In the genomic region with DNA sequence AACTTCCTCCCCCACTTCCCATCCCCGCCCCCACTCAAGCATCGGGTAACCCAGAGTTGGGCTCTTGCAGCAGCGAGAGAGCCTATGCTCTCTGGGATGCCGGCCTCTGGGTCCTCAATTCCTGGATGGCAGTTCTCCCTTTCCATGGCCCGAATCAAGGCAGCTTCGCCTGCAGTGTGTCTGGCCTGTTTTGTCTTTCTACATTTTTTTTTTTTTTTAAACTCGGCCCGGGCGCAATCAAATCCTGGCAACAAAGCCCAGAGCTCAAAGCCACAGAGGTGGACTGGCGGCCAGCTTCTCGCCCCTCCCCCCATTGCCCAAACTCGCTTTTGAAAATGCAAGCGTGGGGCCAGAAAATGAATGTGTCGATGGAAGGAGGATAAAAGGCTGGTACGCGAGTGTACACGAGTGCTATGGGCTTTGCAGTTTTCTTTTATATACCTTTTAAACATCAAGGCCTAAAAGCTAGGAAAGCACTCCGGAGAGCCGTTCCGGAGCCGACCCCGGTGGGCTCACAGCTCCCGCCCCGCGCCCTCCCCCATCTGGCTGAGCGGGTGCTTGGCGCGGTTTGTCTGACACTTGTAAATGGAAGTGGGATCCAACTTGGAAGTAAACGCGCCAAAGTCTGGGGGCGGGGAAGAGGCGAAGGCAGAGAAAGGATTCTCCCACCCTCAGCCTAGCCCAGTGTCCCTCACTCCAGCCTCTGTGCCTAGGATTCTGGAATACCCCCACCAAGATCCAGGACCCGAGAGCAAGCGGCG, we compare ENCODE assay signal across 8 mouse cellular contexts. TPM values are rescaled to one million over a fixed set of nuclear protein-coding genes. Genes with fewer than 3 reads are reported as not detected.
DNase-seq lines count a peak whose midpoint lies in the region; ATAC-seq and TF ChIP-seq lines count a peak whose summit lies in the region.

No protein-coding gene starts in this region.

- DNase-seq in testis, postnatal 14 days (ENCODE audit: low spot score) = no peak
- peak; percentile 82 for DNase-seq in embryonic facial prominence, embryonic 10.5 days (ENCODE audit: low spot score)
- peak; percentile 41 for DNase-seq in layer of hippocampus, adult 9-11 months
- peak; percentile 73 for DNase-seq in right cerebral cortex, adult 18-20 months
- DNase-seq in spleen, adult 18-20 months = no peak

- no peaks in the 10 kb centered on the region for H3K36me3 ChIP-seq in testis, adult 2 months (ENCODE audit: control insufficient read depth, insufficient read depth, low read length)
- no peaks in the 10 kb centered on the region for H3K36me3 ChIP-seq in embryonic facial prominence, embryonic 10.5 days (replicated peaks)
- no peaks in the 10 kb centered on the region for H3K36me3 ChIP-seq in heart, embryonic 16.5 days (ENCODE audit: control insufficient read depth, insufficient read depth)
- H3K36me3 ChIP-seq in lung, embryonic 15.5 days = no peaks in the 10 kb centered on the region

- H3K27ac ChIP-seq in testis, adult 2 months (ENCODE audit: control insufficient read depth, insufficient read depth, low read depth, low read length) = no peak overlapping the region
- peak overlapping the region; percentile 90 for H3K27ac ChIP-seq in embryonic facial prominence, embryonic 10.5 days (replicated peaks)
- peak overlapping the region; percentile 23; the same call in 1 of the 2 replicates for H3K27ac ChIP-seq in heart, embryonic 16.5 days (ENCODE audit: low read length)
- H3K27ac ChIP-seq in lung, embryonic 15.5 days = no peak overlapping the region

- H3K4me1 ChIP-seq in testis, adult 2 months (ENCODE audit: control insufficient read depth, insufficient read depth, low read length) = peaks cover 14% of the 10 kb centered on the region
- H3K4me1 ChIP-seq in embryonic facial prominence, embryonic 10.5 days = peaks cover 43% of the 10 kb centered on the region
- peaks cover 15% of the 10 kb centered on the region for H3K4me1 ChIP-seq in heart, embryonic 16.5 days (ENCODE audit: control insufficient read depth, insufficient read depth, low read length)
- peaks cover 29% of the 10 kb centered on the region for H3K4me1 ChIP-seq in lung, embryonic 15.5 days

- peak overlapping the region; percentile 19; the same call in 1 of the 2 replicates for H3K4me3 ChIP-seq in testis, adult 2 months (ENCODE audit: control insufficient read depth, low read depth, low read length)
- peak overlapping the region; percentile 73 for H3K4me3 ChIP-seq in embryonic facial prominence, embryonic 10.5 days
- peak overlapping the region; percentile 61 for H3K4me3 ChIP-seq in heart, embryonic 16.5 days (ENCODE audit: low read length)
- peak overlapping the region; percentile 44 for H3K4me3 ChIP-seq in lung, embryonic 15.5 days

- no peak for TF ChIP-seq CTCF in testis, adult 2 months (IDR thresholded peaks at IDR 0.05; ENCODE audit: control insufficient read depth, insufficient read depth, insufficient replicate concordance, low read depth, low read length)

- no peak for TF ChIP-seq POLR2A in testis, adult 2 months (IDR thresholded peaks at IDR 0.05; ENCODE audit: control insufficient read depth, low read depth, low read length)

- under 1% methylated on average over 35 of the region's 35 CpGs for WGBS in embryonic facial prominence, embryonic 10.5 days
- 1% methylated on average over 35 of the region's 35 CpGs for WGBS in heart, embryonic 16.5 days
- under 1% methylated on average over 35 of the region's 35 CpGs for WGBS in lung, embryonic 15.5 days

- H3K9ac ChIP-seq in heart, embryonic 16.5 days (ENCODE audit: low read length) = peak overlapping the region; percentile 66
- H3K9ac ChIP-seq in lung, embryonic 15.5 days = peak overlapping the region; percentile 31

- ATAC-seq in heart, embryonic 16.5 days (replicated peaks; ENCODE audit: extremely low read depth, insufficient read depth, low FRiP score) = no peak
- peak; percentile 28 for ATAC-seq in lung, embryonic 15.5 days (ENCODE audit: borderline replicate concordance, extremely low read depth, low FRiP score, low TSS enrichment)

- H3K4me2 ChIP-seq in heart, embryonic 16.5 days (ENCODE audit: low read depth, low read length) = peak overlapping the region; percentile 89
- peak overlapping the region; percentile 91 for H3K4me2 ChIP-seq in lung, embryonic 15.5 days

- H3K9me3 ChIP-seq in embryonic facial prominence, embryonic 10.5 days = no peaks in the 10 kb centered on the region
- H3K9me3 ChIP-seq in heart, embryonic 16.5 days (replicated peaks; ENCODE audit: control insufficient read depth, low read length) = no peaks in the 10 kb centered on the region
- no peaks in the 10 kb centered on the region for H3K9me3 ChIP-seq in lung, embryonic 15.5 days

- no peaks in the 10 kb centered on the region for H3K27me3 ChIP-seq in testis, adult 2 months (ENCODE audit: control insufficient read depth, insufficient read depth, low read length)
- peaks cover 25% of the 10 kb centered on the region for H3K27me3 ChIP-seq in embryonic facial prominence, embryonic 10.5 days (replicated peaks; ENCODE audit: low read depth, poor library complexity, severe bottlenecking)
- H3K27me3 ChIP-seq in heart, embryonic 16.5 days (ENCODE audit: control insufficient read depth, insufficient read depth, low read length) = peaks cover 20% of the 10 kb centered on the region
- peaks cover 64% of the 10 kb centered on the region for H3K27me3 ChIP-seq in lung, embryonic 15.5 days

RNA-seq across cellular contexts. Expression of a gene that starts 1.3 kb away (rescaled TPM):
- 1.2 and 1.7 TPM in 2 replicates for polyA plus RNA-seq in testis, adult 2 months (2012; rRNA removed)
- 2.8 and 3.4 TPM in 2 replicates for polyA plus RNA-seq in embryonic facial prominence, embryonic 10.5 days (2016; fragmentation: Nextera tagmentation; extraction: Ambion mirVana)
- 0.76 TPM in 2 replicates for polyA plus RNA-seq in heart, embryonic 16.5 days (2015; fragmentation: Nextera tagmentation; extraction: Ambion mirVana)
- 0.43 and 0.44 TPM in 2 replicates for polyA plus RNA-seq in lung, embryonic 15.5 days (2015; fragmentation: Nextera tagmentation; extraction: Ambion mirVana)

Comparison
In these comparisons a context has a peak if more than half of its experiments do, and no peak if none do; other contexts are left out.
1. H3K27ac ChIP-seq: peak in embryonic facial prominence, embryonic 10.5 days (single experiment) and heart, embryonic 16.5 days (single experiment); none in testis, adult 2 months (single experiment) and lung, embryonic 15.5 days (single experiment).
2. H3K4me3 ChIP-seq: peak in every context shown above with its lines; median percentile 73 in embryonic facial prominence, embryonic 10.5 days; 61 in heart, embryonic 16.5 days; 44 in lung, embryonic 15.5 days; 19 in testis, adult 2 months.
3. DNase-seq: peak in embryonic facial prominence, embryonic 10.5 days (single experiment), layer of hippocampus, adult 9-11 months (single experiment) and right cerebral cortex, adult 18-20 months (single experiment); none in testis, postnatal 14 days (single experiment) and spleen, adult 18-20 months (0 of 2).